Mouse (Mus musculus): ENCODE measurements at regions not wholly inside any gene's neighbourhood (a gene's known extent, or its start where the extent isn't known, plus 50 kb on each side); places are given as distances from the start of the nearest gene placed in this dataset.

DNA sequence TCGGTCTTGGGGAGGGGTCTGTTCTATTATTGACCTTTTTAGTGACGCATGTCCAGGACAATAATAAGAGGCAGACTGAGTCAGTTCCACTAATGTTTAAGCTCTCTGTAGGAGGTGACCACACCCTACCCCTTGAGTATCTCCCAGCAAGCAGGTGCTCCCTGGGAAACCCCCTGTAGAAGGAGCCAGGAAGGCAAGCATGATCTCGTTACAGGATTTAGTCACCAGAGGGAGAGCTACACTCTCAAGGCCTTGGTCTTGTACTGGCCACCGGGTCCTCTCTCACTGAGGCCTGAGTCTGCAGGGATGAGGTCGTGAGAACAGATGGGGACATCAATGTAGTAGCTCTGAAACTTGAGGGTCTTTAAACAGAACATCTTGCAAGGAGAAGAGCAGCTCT is 55.3 kb upstream of the Ccnd2 start:
- ATAC-seq = no peak
- H3K9ac ChIP-seq (replicated peaks) = no peak overlapping the region
- no peak overlapping the region for H3K27ac ChIP-seq
- H3K4me1 ChIP-seq (replicated peaks) = no peaks in the 10 kb centered on the region
- no peaks in the 10 kb centered on the region for H3K27me3 ChIP-seq
- 81% methylated on average over 5 of the region's 5 CpGs for WGBS
- no peak overlapping the region for H3K4me3 ChIP-seq (replicated peaks)
- peaks cover 3% of the 10 kb centered on the region; the same call in 1 of the 2 replicates for H3K9me3 ChIP-seq
- H3K36me3 ChIP-seq = no peaks in the 10 kb centered on the region
- no peak overlapping the region for H3K4me2 ChIP-seq (replicated peaks)

DNA sequence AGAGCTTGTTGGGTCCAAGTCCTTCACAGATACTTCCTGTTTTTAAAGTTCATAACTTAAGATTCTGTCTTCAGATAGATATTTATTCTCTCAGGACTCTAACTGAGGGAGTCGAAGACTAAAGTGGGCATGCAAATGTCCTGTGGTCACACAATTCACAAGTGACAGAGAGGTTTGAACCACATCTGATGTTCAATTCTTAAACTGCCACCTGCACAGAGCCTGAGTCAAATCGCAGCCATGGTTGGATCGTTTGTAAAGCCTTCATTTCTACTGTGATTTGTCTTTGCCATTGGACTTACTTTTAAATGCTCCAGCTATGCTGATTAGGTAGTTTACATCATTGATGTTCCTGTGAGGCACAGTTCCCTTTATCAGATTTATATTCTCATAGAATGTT is 61.4 kb upstream of the Ccnd2 start:
- WGBS = 94% methylated on average over 3 of the region's 3 CpGs
- no peak overlapping the region for H3K4me2 ChIP-seq (replicated peaks)

DNA sequence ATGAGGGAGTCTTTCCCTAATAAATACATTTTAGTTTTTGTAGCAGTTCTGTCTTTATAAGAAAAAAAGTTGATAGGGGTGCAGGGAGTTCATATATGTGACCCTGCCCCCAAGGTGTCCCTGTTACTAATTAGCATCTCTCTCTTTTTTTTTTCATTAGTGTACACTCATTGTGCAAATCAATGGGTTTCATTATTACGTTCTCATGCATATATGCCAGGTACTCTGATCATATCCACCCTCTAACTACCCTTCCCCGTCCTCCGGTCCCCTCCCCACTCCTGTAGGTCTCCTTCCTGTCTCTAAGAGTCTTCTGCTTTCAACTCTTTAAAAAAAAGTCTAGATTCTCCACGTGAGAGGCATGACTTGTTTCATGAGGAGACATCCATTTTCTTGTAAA is 63.9 kb upstream of the Ccnd2 start:
- H3K9ac ChIP-seq (replicated peaks) = no peak overlapping the region
- H3K27me3 ChIP-seq = 0 out of 2 replicates have a peak, but pooled peaks cover 3% of the 10 kb centered on the region
- H3K4me2 ChIP-seq (replicated peaks) = no peak overlapping the region
- no peaks in the 10 kb centered on the region for H3K36me3 ChIP-seq
- no peak overlapping the region for H3K27ac ChIP-seq
- H3K4me3 ChIP-seq (replicated peaks) = no peak overlapping the region
- no peaks in the 10 kb centered on the region for H3K4me1 ChIP-seq (replicated peaks)
- H3K9me3 ChIP-seq = no peaks in the 10 kb centered on the region
- 77% methylated on average over 4 of the region's 4 CpGs for WGBS
- no peak for ATAC-seq

More for the DNA sequence above, 61.4 kb upstream of the Ccnd2 start:
- no peak for ATAC-seq
- H3K27me3 ChIP-seq = no peaks in the 10 kb centered on the region
- H3K36me3 ChIP-seq = no peaks in the 10 kb centered on the region
- H3K9ac ChIP-seq (replicated peaks) = no peak overlapping the region
- H3K4me3 ChIP-seq (replicated peaks) = no peak overlapping the region
- no peaks in the 10 kb centered on the region for H3K4me1 ChIP-seq (replicated peaks)
- H3K9me3 ChIP-seq = peaks cover 3% of the 10 kb centered on the region; the same call in 1 of the 2 replicates
- H3K27ac ChIP-seq = no peak overlapping the region

DNA sequence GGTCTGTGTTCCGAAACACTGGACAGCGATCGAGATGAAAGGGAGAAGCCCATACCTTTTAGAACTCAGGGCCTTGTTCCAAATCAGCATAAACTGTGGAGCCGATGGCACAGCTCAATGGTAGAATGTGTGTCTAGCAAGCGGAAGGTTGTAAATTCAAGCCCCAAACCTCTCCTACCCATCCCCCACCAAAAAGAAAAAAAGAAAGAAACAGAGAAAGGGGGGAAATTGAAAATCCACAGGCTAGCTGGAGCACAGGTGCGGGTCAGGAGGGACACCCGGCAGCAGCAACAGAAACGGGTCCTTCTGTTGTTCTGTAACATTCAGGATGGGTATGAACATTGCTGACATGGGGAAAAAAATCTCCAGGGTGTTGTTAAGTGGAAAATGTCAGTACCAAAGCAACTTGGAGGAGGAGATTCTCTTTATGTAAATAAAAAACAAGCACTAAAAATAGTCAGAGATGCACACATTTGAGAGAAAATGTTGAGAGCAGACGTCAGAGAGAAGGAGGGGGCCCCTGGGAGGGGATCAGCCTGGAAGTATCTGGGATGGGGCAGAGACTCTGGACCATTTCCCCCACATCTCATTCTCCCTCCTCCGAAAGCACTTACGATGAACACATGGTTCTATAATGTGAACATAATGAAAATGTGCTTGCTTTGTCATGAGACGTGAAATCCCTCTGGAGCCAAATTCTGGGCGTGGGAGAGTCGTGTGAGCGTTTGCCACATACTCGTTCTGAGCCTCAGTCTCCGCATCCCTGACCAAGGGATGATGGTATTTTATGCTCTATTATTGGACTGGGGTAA is 66.8 kb upstream of the Ccnd2 start:
- H3K36me3 ChIP-seq = no peaks in the 10 kb centered on the region
- no peaks in the 10 kb centered on the region for H3K4me1 ChIP-seq (replicated peaks)
- ATAC-seq = no peak
- WGBS = 79% methylated on average over 17 of the region's 17 CpGs
- H3K27ac ChIP-seq = no peak overlapping the region
- H3K4me3 ChIP-seq (replicated peaks) = no peak overlapping the region
- H3K9ac ChIP-seq (replicated peaks) = no peak overlapping the region
- no peak overlapping the region for H3K4me2 ChIP-seq (replicated peaks)
- H3K9me3 ChIP-seq = no peaks in the 10 kb centered on the region
- H3K27me3 ChIP-seq = 0 out of 2 replicates have a peak, but pooled peaks cover 3% of the 10 kb centered on the region

DNA sequence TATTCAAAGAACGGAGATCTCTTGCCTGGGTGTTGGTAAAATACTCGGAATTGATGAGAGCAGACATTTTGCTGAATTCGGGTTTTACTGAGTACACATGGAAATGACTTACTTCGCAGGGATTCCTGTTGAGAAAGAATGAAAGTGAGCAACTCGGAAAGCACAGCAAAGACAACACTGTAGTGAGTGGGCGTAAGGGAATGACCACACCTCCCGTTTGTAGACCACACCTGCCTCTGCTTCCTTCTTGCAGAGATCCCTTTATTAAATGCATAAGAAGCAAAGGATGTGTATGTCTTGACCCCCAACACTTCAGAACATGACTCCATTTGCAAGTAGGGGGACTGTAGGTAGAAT is 67.4 kb upstream of the Ccnd2 start:
- H3K9me3 ChIP-seq = no peaks in the 10 kb centered on the region
- H3K9ac ChIP-seq (replicated peaks) = no peak overlapping the region
- ATAC-seq = no peak
- no peaks in the 10 kb centered on the region for H3K36me3 ChIP-seq
- no peak overlapping the region for H3K4me2 ChIP-seq (replicated peaks)
- WGBS = 91% methylated on average over 7 of the region's 7 CpGs
- H3K27me3 ChIP-seq = 0 out of 2 replicates have a peak, but pooled peaks cover 3% of the 10 kb centered on the region
- H3K27ac ChIP-seq = no peak overlapping the region
- H3K4me3 ChIP-seq (replicated peaks) = no peak overlapping the region
- H3K4me1 ChIP-seq (replicated peaks) = no peaks in the 10 kb centered on the region

DNA sequence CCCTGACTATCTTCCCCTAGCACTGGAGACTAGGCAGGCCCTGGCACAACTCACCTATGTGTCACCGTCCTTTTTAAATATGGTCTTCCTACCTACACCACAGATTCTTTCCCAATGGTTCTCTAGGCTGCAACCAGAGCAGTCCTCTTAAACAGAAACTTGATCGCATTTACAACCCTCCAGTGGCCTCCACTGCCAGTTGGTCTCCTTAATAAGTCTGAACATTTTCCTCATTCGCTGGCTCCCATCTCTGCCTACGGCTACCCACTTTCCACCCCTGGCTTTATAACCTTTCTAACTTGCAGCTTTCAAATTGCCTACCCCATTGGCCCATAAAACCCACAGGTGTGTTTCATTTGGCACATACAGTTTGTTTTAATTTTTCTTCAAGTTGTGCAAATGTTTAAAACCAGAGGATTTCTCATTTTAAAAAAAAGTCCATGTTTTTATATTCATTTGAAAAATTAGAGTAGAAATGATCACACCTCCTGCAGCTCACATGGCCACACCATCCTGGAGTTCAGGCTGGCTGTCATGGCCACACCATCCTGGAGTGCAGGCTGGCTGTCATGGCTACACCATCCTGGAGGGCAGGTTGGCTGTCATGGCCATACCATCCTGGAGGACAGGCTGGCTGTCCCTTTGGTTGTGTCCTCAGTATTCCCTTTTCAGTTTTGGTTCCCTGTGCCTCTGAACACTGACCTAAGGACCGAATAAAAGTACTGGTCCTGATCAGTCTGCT is 74.4 kb upstream of the Ccnd2 start:
- H3K27me3 ChIP-seq = no peaks in the 10 kb centered on the region
- 92% methylated on average over 5 of the region's 5 CpGs for WGBS
- no peak overlapping the region for H3K4me2 ChIP-seq (replicated peaks)
- H3K36me3 ChIP-seq = no peaks in the 10 kb centered on the region
- H3K4me1 ChIP-seq (replicated peaks) = no peaks in the 10 kb centered on the region
- H3K9ac ChIP-seq (replicated peaks) = no peak overlapping the region
- H3K9me3 ChIP-seq = no peaks in the 10 kb centered on the region
- H3K27ac ChIP-seq = no peak overlapping the region
- no peak overlapping the region for H3K4me3 ChIP-seq (replicated peaks)
- ATAC-seq = no peak

DNA sequence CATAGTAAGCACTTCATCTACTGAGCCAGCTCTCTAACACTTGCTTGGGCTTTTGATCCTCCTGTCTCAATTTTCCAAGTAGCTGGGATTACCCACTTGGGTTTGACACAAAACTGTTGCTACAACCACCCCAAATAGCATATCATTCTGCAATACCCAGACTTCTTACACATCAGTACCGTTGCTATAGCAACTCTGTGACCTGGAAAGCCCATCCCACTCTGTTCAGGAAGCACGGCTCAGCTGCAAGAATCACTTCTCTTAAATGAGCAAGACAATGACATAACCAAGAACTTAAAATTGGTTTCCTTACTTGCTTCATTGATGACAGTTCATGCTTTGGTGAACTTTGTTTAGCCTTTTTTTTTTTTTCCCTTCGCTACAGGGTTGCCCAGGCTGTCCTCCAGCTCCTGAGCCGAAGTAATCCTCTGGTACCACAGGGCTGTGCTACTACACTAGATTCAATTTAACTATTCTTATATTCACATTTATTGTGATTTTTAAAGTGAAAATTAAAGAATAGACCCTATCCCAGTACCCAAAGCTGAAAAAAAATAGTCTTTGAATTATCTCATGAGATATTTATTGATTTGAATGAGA is 84.6 kb upstream of the Ccnd2 start:
- ATAC-seq = no peak
- Histone ChIP-seq H3K4me3 (replicated peaks) (no peak overlapping the region), H3K36me3 (no peaks in the 10 kb centered on the region), H3K27ac (no peak overlapping the region), H3K9me3 (no peaks in the 10 kb centered on the region), H3K4me1 (replicated peaks) (no peaks in the 10 kb centered on the region), H3K9ac (replicated peaks) (no peak overlapping the region), H3K4me2 (replicated peaks) (no peak overlapping the region), H3K27me3 (no peaks in the 10 kb centered on the region)
- WGBS = 53% methylated on average over 4 of the region's 4 CpGs

DNA sequence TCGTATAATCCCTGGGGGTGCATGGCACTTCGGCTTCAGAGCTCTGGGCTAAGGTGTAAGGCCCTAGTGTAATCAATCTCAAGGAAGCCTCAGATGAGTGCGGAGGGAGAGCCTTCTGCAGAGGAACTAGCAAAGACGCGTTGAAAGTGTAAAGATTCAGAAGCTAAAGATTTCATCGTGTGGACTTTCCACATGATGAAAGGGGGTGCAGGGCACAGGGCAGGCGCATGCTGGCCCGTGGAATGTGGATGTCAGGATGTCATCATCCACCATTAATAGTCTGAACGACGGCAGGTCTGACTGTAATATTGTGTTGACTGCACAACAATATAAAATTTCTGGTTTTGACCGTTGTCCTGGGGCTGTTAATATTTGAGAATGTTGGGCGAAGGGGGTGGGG is 85.2 kb upstream of the Ccnd2 start:
- Histone ChIP-seq H3K4me3 (replicated peaks) (no peak overlapping the region), H3K36me3 (no peaks in the 10 kb centered on the region), H3K4me2 (replicated peaks) (no peak overlapping the region), H3K9me3 (no peaks in the 10 kb centered on the region), H3K27ac (no peak overlapping the region), H3K27me3 (no peaks in the 10 kb centered on the region), H3K4me1 (replicated peaks) (no peaks in the 10 kb centered on the region), H3K9ac (replicated peaks) (no peak overlapping the region)
- 87% methylated on average over 12 of the region's 12 CpGs for WGBS
- ATAC-seq = no peak

DNA sequence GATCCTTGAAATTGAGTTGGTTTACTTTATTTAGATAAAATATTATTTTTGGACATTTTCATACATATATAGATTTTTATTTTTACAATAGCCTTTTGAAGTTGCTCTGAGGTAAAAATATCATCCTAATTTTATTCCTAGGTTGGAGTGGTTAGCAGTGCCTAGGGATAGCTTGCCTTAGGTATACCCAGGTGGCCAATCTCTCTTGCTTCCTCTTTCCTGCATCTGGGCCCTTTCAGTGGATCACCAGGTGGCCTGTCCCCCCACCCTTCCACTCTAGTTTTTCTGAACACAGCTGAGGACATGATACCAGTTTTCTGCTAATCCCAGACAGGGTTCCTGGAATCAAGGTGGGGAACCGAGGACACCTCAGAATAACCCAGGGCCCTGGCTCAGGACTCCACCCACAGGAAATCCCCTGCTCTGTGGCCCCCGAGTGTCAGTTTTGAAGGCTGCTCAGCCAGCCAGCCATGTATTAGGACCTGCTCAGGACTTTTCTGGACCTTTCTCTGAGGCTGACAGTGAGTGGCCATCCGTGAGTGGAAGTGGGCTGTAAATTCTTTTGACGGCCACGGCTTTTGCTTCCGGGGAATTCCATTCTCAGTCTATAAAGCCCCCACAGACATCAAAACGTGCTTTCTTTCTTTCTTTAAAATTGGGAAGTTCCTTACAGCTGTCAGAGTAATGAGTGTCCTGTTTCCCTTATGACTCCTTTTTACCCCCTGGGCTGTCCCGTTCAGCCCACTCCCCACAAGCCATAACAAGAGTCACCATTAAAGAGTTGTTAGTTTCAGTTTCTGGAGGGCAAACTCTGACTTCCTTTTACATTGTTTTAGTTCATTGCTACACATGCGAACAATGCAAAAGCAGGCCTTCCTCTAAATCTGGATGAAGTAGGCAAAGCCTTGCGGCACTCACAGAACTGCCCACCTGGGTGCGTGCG is 87.8 kb upstream of the Ccnd2 start:
- no peak overlapping the region for H3K27ac ChIP-seq
- no peaks in the 10 kb centered on the region for H3K36me3 ChIP-seq
- no peaks in the 10 kb centered on the region for H3K9me3 ChIP-seq
- no peak overlapping the region for H3K4me2 ChIP-seq (replicated peaks)
- 78% methylated on average over 12 of the region's 12 CpGs for WGBS
- no peak for ATAC-seq
- H3K27me3 ChIP-seq = no peaks in the 10 kb centered on the region
- H3K4me1 ChIP-seq (replicated peaks) = no peaks in the 10 kb centered on the region
- no peak overlapping the region for H3K4me3 ChIP-seq (replicated peaks)
- H3K9ac ChIP-seq (replicated peaks) = no peak overlapping the region

DNA sequence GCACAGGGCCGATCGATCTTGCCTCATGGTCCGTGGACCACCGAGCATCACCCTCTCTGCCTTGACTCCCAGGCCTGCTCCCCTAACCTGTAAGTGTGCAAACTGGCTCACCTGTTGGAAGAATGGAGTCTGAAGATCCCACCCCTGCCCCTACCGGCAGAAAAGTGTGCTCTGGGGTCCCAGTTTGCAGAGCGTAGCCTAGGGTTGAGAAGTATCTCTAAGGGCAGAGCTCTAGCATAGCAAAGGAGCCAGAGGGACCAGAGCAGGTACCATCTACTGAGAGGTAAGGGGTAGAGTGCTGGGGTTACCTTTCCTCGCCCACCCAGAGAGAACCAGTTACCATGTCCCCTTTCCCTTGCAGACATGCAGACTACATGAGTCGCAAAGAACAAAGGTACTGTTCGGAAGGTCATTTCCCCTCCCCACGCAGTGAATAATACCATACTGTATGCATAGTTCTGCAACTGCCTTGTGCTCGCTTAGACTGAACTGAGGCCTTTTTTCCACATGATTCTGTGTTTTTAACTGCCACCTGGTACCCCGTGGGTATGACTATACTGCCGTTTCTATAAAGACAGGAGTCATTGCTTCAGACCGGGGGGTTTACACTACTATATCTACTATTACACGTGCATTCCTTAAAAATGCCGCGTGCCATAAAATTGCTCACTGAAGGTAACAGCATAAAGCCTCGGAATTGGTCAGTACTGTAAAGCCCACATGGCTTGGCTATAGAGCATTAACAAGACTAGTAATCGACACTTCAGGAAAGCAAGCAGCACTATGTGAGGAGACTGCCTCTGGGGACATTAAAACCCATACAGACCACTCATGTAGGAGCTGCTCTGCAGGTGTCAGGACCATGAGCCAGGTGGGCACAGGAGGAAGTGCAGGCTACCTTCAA is 88.7 kb upstream of the Ccnd2 start:
- no peak overlapping the region for H3K4me3 ChIP-seq (replicated peaks)
- no peak overlapping the region for H3K27ac ChIP-seq
- 91% methylated on average over 19 of the region's 19 CpGs for WGBS

More for the DNA sequence above, 88.7 kb upstream of the Ccnd2 start:
- Histone ChIP-seq H3K36me3 (no peaks in the 10 kb centered on the region), H3K9ac (replicated peaks) (no peak overlapping the region), H3K27me3 (no peaks in the 10 kb centered on the region), H3K9me3 (no peaks in the 10 kb centered on the region), H3K4me1 (replicated peaks) (no peaks in the 10 kb centered on the region), H3K4me2 (replicated peaks) (no peak overlapping the region)
- ATAC-seq = no peak

Data from midbrain, embryonic 13.5 days (tissue).